Mouse (Mus musculus) heart, embryonic 12.5 days (tissue): ENCODE measurements around the gene Vsnl1. TPM values are rescaled to one million over a fixed set of nuclear protein-coding genes. Genes with fewer than 3 reads are reported as not detected.
A peak's percentile ranks its signal among the peaks of the same experiment; 100 is the strongest.

Experiments
- ATAC-seq: fragments of 200-750 bp; cut with Nextera tagmentation; 2 replicates; pipeline ENCODE4 v1.8.0; 2017; ENCODE audit warnings: moderate TSS enrichment, moderate library complexity; ENCODE audit not compliant: insufficient number of reproducible peaks, low FRiP score
- H3K27ac ChIP-seq: fragments of 300-500 bp; sonication (generic); 2 replicates; pipeline ENCODE4 v1.5.1; 2016; ENCODE audit warnings: mild to moderate bottlenecking, moderate library complexity; ENCODE audit not compliant: poor library complexity, severe bottlenecking
- H3K27me3 ChIP-seq: fragments of 300-500 bp; sonication (generic); replicated peaks from 2 replicates; pipeline ENCODE4 v1.6.1; 2016; ENCODE audit warnings: mild to moderate bottlenecking, moderate library complexity
- H3K36me3 ChIP-seq: fragments of 300-500 bp; sonication (generic); 2 replicates; pipeline ENCODE4 v1.6.1; 2016; ENCODE audit warnings: mild to moderate bottlenecking, moderate library complexity
- H3K4me1 ChIP-seq: fragments of 300-500 bp; sonication (generic); replicated peaks from 2 replicates; pipeline ENCODE4 v1.6.1; 2016; ENCODE audit warnings: mild to moderate bottlenecking
- H3K4me2 ChIP-seq: fragments of 300-500 bp; sonication (generic); 2 replicates; pipeline ENCODE4 v1.6.1; 2016; ENCODE audit warnings: mild to moderate bottlenecking, moderate library complexity
- H3K4me3 ChIP-seq: fragments of 300-500 bp; sonication (generic); 2 replicates; pipeline ENCODE4 v1.5.1; 2016; ENCODE audit warnings: mild to moderate bottlenecking
- H3K9ac ChIP-seq: fragments of 300-500 bp; sonication (generic); 2 replicates; pipeline ENCODE4 v1.6.1; 2016; ENCODE audit warnings: mild to moderate bottlenecking, moderate library complexity
- H3K9me3 ChIP-seq: fragments of 300-500 bp; sonication (generic); replicated peaks from 2 replicates; pipeline ENCODE4 v1.6.1; 2016; ENCODE audit warnings: mild to moderate bottlenecking, moderate library complexity
- WGBS: fragments of 180-500 bp; shearing (Covaris S2); methylation state at CpG from one replicate; pipeline ENCODE4 v1.1.7; 2016; 5-methylcytosine and 5-hydroxymethylcytosine counted together
- polyA plus RNA-seq: library from polyadenylated mRNA; unstranded; fragments of >200 nt; fragmentation: Nextera tagmentation; extraction: Ambion mirVana; gene quantifications from 2 replicates; pipeline ENCODE4 v1.2.1, GENCODE M21; 2016

The Vsnl1 gene
- polyA plus RNA-seq, 1 experiment from 2014 or later = 12.0 TPM

- Histone ChIP-seq H3K9me3 (no peaks in the 10 kb centered on the region), H3K4me3 (no peak overlapping the region), H3K4me1 (peaks cover 6% of the 10 kb centered on the region; the same call in 1 of the 2 replicates), H3K4me2 (no peak overlapping the region), H3K9ac (no peak overlapping the region), H3K36me3 (no peaks in the 10 kb centered on the region), H3K27me3 (peaks cover 33% of the 10 kb centered on the region), H3K27ac (no peak overlapping the region)
- ATAC-seq = no peak
- WGBS = 33% methylated on average over 1 of the region's 1 CpGs
Observed at GRCm38 (mm10) chr12:11433716-11434115, 2.7 kb downstream of the Vsnl1 start.

GRCm38 (mm10) chr12:11433126-11433525 lies 3.3 kb downstream of the Vsnl1 start:
- H3K4me2 ChIP-seq = no peak overlapping the region
- no peak overlapping the region for H3K9ac ChIP-seq
- H3K36me3 ChIP-seq = no peaks in the 10 kb centered on the region
- peaks cover 6% of the 10 kb centered on the region; the same call in 1 of the 2 replicates for H3K4me1 ChIP-seq
- ATAC-seq = no peak
- 89% methylated on average over 1 of the region's 1 CpGs for WGBS
- H3K27me3 ChIP-seq = peaks cover 27% of the 10 kb centered on the region
- H3K9me3 ChIP-seq = no peaks in the 10 kb centered on the region
- no peak overlapping the region for H3K27ac ChIP-seq
- H3K4me3 ChIP-seq = no peak overlapping the region

- Histone ChIP-seq H3K4me3 (no peak overlapping the region), H3K4me1 (no peaks in the 10 kb centered on the region), H3K27me3 (no peaks in the 10 kb centered on the region), H3K27ac (no peak overlapping the region), H3K4me2 (no peak overlapping the region), H3K36me3 (no peaks in the 10 kb centered on the region), H3K9me3 (no peaks in the 10 kb centered on the region), H3K9ac (no peak overlapping the region)
- 65% methylated on average over 4 of the region's 4 CpGs for WGBS
- ATAC-seq = no peak
Observed at GRCm38 (mm10) chr12:11427396-11427795, 9.0 kb downstream of the Vsnl1 start.

GRCm38 (mm10) chr12:11418112-11418511 lies 18.3 kb downstream of the Vsnl1 start:
- Histone ChIP-seq H3K4me3 (no peak overlapping the region), H3K4me1 (no peaks in the 10 kb centered on the region), H3K27ac (no peak overlapping the region), H3K9ac (no peak overlapping the region), H3K36me3 (no peaks in the 10 kb centered on the region), H3K27me3 (no peaks in the 10 kb centered on the region), H3K9me3 (no peaks in the 10 kb centered on the region), H3K4me2 (no peak overlapping the region)
- WGBS = 72% methylated on average over 6 of the region's 6 CpGs
- ATAC-seq = no peak

GRCm38 (mm10) chr12:11407679-11408078 lies 28.7 kb downstream of the Vsnl1 start:
- Histone ChIP-seq H3K4me3 (no peak overlapping the region), H3K9me3 (no peaks in the 10 kb centered on the region), H3K27ac (no peak overlapping the region), H3K27me3 (no peaks in the 10 kb centered on the region), H3K4me2 (no peak overlapping the region), H3K9ac (no peak overlapping the region), H3K36me3 (no peaks in the 10 kb centered on the region), H3K4me1 (no peaks in the 10 kb centered on the region)
- WGBS = 89% methylated on average over 4 of the region's 4 CpGs
- no peak for ATAC-seq

GRCm38 (mm10) chr12:11398791-11399190 lies 37.6 kb downstream of the Vsnl1 start:
- WGBS = 85% methylated on average over 6 of the region's 6 CpGs
- Histone ChIP-seq H3K36me3 (no peaks in the 10 kb centered on the region), H3K27ac (no peak overlapping the region), H3K27me3 (no peaks in the 10 kb centered on the region), H3K9ac (no peak overlapping the region), H3K4me2 (no peak overlapping the region), H3K4me1 (0 out of 2 replicates have a peak, but pooled peaks cover 3% of the 10 kb centered on the region), H3K9me3 (no peaks in the 10 kb centered on the region), H3K4me3 (no peak overlapping the region)
- ATAC-seq = no peak

- H3K4me1 ChIP-seq = peaks cover 9% of the 10 kb centered on the region
- no peak overlapping the region for H3K27ac ChIP-seq
- 76% methylated on average over 5 of the region's 5 CpGs for WGBS
- no peaks in the 10 kb centered on the region for H3K27me3 ChIP-seq
- H3K36me3 ChIP-seq = no peaks in the 10 kb centered on the region
- no peak for ATAC-seq
- no peak overlapping the region for H3K9ac ChIP-seq
- no peak overlapping the region for H3K4me2 ChIP-seq
- H3K9me3 ChIP-seq = no peaks in the 10 kb centered on the region
- no peak overlapping the region for H3K4me3 ChIP-seq
Observed at GRCm38 (mm10) chr12:11397029-11397428, 39.4 kb downstream of the Vsnl1 start.

- no peak overlapping the region for H3K9ac ChIP-seq
- H3K27ac ChIP-seq = no peak overlapping the region
- H3K4me1 ChIP-seq = peaks cover 23% of the 10 kb centered on the region
- H3K9me3 ChIP-seq = no peaks in the 10 kb centered on the region
- no peak overlapping the region for H3K4me3 ChIP-seq
- H3K36me3 ChIP-seq = no peaks in the 10 kb centered on the region
- H3K27me3 ChIP-seq = no peaks in the 10 kb centered on the region
- ATAC-seq = no peak
- H3K4me2 ChIP-seq = no peak overlapping the region
- WGBS = 49% methylated on average over 2 of the region's 2 CpGs
Observed at GRCm38 (mm10) chr12:11395470-11395869, 40.9 kb downstream of the Vsnl1 start.

GRCm38 (mm10) chr12:11392525-11392924 lies 43.9 kb downstream of the Vsnl1 start:
- no peaks in the 10 kb centered on the region for H3K27me3 ChIP-seq
- H3K4me2 ChIP-seq = no peak overlapping the region
- ATAC-seq = no peak
- WGBS = 37% methylated on average over 1 of the region's 1 CpGs
- H3K36me3 ChIP-seq = no peaks in the 10 kb centered on the region
- H3K4me3 ChIP-seq = no peak overlapping the region
- no peaks in the 10 kb centered on the region for H3K9me3 ChIP-seq
- H3K4me1 ChIP-seq = peaks cover 24% of the 10 kb centered on the region
- H3K27ac ChIP-seq = no peak overlapping the region
- H3K9ac ChIP-seq = no peak overlapping the region

GRCm38 (mm10) chr12:11391244-11391949 lies 45.0 kb downstream of the Vsnl1 start:
- Histone ChIP-seq H3K4me1 (peaks cover 24% of the 10 kb centered on the region), H3K9me3 (no peaks in the 10 kb centered on the region), H3K4me2 (peak overlapping the region; percentile 22), H3K9ac (no peak overlapping the region), H3K27me3 (no peaks in the 10 kb centered on the region), H3K4me3 (no peak overlapping the region), H3K27ac (peak overlapping the region; percentile 3; the same call in 1 of the 2 replicates), H3K36me3 (no peaks in the 10 kb centered on the region)
- WGBS = 17% methylated on average over 7 of the region's 7 CpGs
- peak; percentile 78 for ATAC-seq

- ATAC-seq = no peak
- Histone ChIP-seq H3K9ac (no peak overlapping the region), H3K36me3 (no peaks in the 10 kb centered on the region), H3K4me1 (peaks cover 24% of the 10 kb centered on the region), H3K27me3 (no peaks in the 10 kb centered on the region), H3K4me3 (no peak overlapping the region), H3K9me3 (no peaks in the 10 kb centered on the region), H3K4me2 (no peak overlapping the region), H3K27ac (no peak overlapping the region)
- 80% methylated on average over 7 of the region's 7 CpGs for WGBS
Observed at GRCm38 (mm10) chr12:11389141-11389540, 47.3 kb downstream of the Vsnl1 start.

- Histone ChIP-seq H3K4me1 (no peaks in the 10 kb centered on the region), H3K36me3 (no peaks in the 10 kb centered on the region), H3K27me3 (no peaks in the 10 kb centered on the region), H3K4me3 (no peak overlapping the region), H3K27ac (no peak overlapping the region), H3K4me2 (no peak overlapping the region), H3K9me3 (no peaks in the 10 kb centered on the region), H3K9ac (no peak overlapping the region)
- ATAC-seq = no peak
- whole genome bisulfite sequencing = 100% methylated on average over 1 of the region's 1 CpGs
Observed at GRCm38 (mm10) chr12:11384754-11385153, 51.7 kb downstream of the Vsnl1 start.
